Mouse (Mus musculus): ENCODE data around the gene Rab11fip4. TPM values are rescaled to one million over a fixed set of nuclear protein-coding genes. Genes with fewer than 3 reads are reported as not detected.

The Rab11fip4 gene
- polyA plus RNA-seq, 1 experiment from 2014 or later = 5.5 TPM

- no peak overlapping the region for H3K4me2 ChIP-seq
- H3K27ac ChIP-seq = peak overlapping the region; percentile 7; the same call in 1 of the 2 replicates
- 69% methylated on average over 3 of the region's 3 CpGs for WGBS
- H3K9ac ChIP-seq = no peak overlapping the region
- H3K27me3 ChIP-seq = no peaks in the 10 kb centered on the region
- ATAC-seq (ENCODE audit: insufficient number of reproducible peaks, low FRiP score, low TSS enrichment, low read depth) = no peak
- no peaks in the 10 kb centered on the region for H3K9me3 ChIP-seq
- no peaks in the 10 kb centered on the region for H3K36me3 ChIP-seq
- peaks cover 65% of the 10 kb centered on the region for H3K4me1 ChIP-seq
- H3K4me3 ChIP-seq = no peak overlapping the region
Observed at GRCm38 (mm10) chr11:79674231-79674630, 83.2 kb downstream of the Rab11fip4 start.

- Histone ChIP-seq H3K27me3 (no peaks in the 10 kb centered on the region), H3K4me2 (no peak overlapping the region), H3K4me3 (no peak overlapping the region), H3K4me1 (peaks cover 61% of the 10 kb centered on the region), H3K36me3 (no peaks in the 10 kb centered on the region), H3K9ac (no peak overlapping the region), H3K9me3 (no peaks in the 10 kb centered on the region), H3K27ac (peak overlapping the region; percentile 7; the same call in 1 of the 2 replicates)
- 73% methylated on average over 7 of the region's 7 CpGs for WGBS
- ATAC-seq (ENCODE audit: insufficient number of reproducible peaks, low FRiP score, low TSS enrichment, low read depth) = no peak
Observed at GRCm38 (mm10) chr11:79674632-79675031, 83.6 kb downstream of the Rab11fip4 start.

GRCm38 (mm10) chr11:79675285-79675684 lies 84.3 kb downstream of the Rab11fip4 start:
- peaks cover 54% of the 10 kb centered on the region for H3K4me1 ChIP-seq
- H3K4me3 ChIP-seq = no peak overlapping the region
- no peaks in the 10 kb centered on the region for H3K9me3 ChIP-seq
- ATAC-seq (ENCODE audit: insufficient number of reproducible peaks, low FRiP score, low TSS enrichment, low read depth) = no peak
- H3K27ac ChIP-seq = 0 out of 2 replicates have a peak overlapping the region, but pooled peaks have one; percentile 11
- H3K9ac ChIP-seq = no peak overlapping the region
- no peak overlapping the region for H3K4me2 ChIP-seq
- H3K27me3 ChIP-seq = no peaks in the 10 kb centered on the region
- no peaks in the 10 kb centered on the region for H3K36me3 ChIP-seq
- WGBS = 80% methylated on average over 12 of the region's 12 CpGs

- ATAC-seq (ENCODE audit: insufficient number of reproducible peaks, low FRiP score, low TSS enrichment, low read depth) = peak; percentile 62; the same call in 1 of the 2 replicates
- no peaks in the 10 kb centered on the region for H3K36me3 ChIP-seq
- WGBS = 69% methylated on average over 6 of the region's 6 CpGs
- H3K9ac ChIP-seq = no peak overlapping the region
- no peak overlapping the region for H3K4me2 ChIP-seq
- peak overlapping the region; percentile 40; the same call in 1 of the 2 replicates for H3K27ac ChIP-seq
- H3K9me3 ChIP-seq = no peaks in the 10 kb centered on the region
- H3K4me3 ChIP-seq = no peak overlapping the region
- peaks cover 47% of the 10 kb centered on the region for H3K4me1 ChIP-seq
- no peaks in the 10 kb centered on the region for H3K27me3 ChIP-seq
Observed at GRCm38 (mm10) chr11:79675994-79676393, 85.0 kb downstream of the Rab11fip4 start.

- WGBS = 82% methylated on average over 2 of the region's 2 CpGs
- Histone ChIP-seq H3K4me1 (peaks cover 43% of the 10 kb centered on the region), H3K36me3 (no peaks in the 10 kb centered on the region), H3K27ac (peak overlapping the region; percentile 40; the same call in 1 of the 2 replicates), H3K4me3 (no peak overlapping the region), H3K9me3 (no peaks in the 10 kb centered on the region), H3K4me2 (no peak overlapping the region), H3K27me3 (no peaks in the 10 kb centered on the region), H3K9ac (no peak overlapping the region)
- ATAC-seq (ENCODE audit: insufficient number of reproducible peaks, low FRiP score, low TSS enrichment, low read depth) = no peak
Observed at GRCm38 (mm10) chr11:79676483-79676967, 85.5 kb downstream of the Rab11fip4 start.

- no peak overlapping the region for H3K9ac ChIP-seq
- H3K27me3 ChIP-seq = no peaks in the 10 kb centered on the region
- no peak overlapping the region for H3K27ac ChIP-seq
- no peak overlapping the region for H3K4me2 ChIP-seq
- ATAC-seq (ENCODE audit: insufficient number of reproducible peaks, low FRiP score, low TSS enrichment, low read depth) = no peak
- H3K36me3 ChIP-seq = no peaks in the 10 kb centered on the region
- 74% methylated on average over 9 of the region's 9 CpGs for WGBS
- H3K4me1 ChIP-seq = peaks cover 40% of the 10 kb centered on the region
- no peak overlapping the region for H3K4me3 ChIP-seq
- H3K9me3 ChIP-seq = no peaks in the 10 kb centered on the region
Observed at GRCm38 (mm10) chr11:79677402-79677801, 86.4 kb downstream of the Rab11fip4 start.

GRCm38 (mm10) chr11:79678363-79679153 lies 87.5 kb downstream of the Rab11fip4 start:
- Histone ChIP-seq H3K9me3 (no peaks in the 10 kb centered on the region), H3K27me3 (no peaks in the 10 kb centered on the region), H3K4me1 (peaks cover 32% of the 10 kb centered on the region), H3K4me2 (no peak overlapping the region), H3K36me3 (no peaks in the 10 kb centered on the region), H3K27ac (no peak overlapping the region), H3K4me3 (no peak overlapping the region), H3K9ac (no peak overlapping the region)
- 86% methylated on average over 20 of the region's 20 CpGs for WGBS
- no peak for ATAC-seq (ENCODE audit: insufficient number of reproducible peaks, low FRiP score, low TSS enrichment, low read depth)

GRCm38 (mm10) chr11:79679929-79680328 lies 88.9 kb downstream of the Rab11fip4 start:
- peaks cover 20% of the 10 kb centered on the region for H3K4me1 ChIP-seq
- no peak overlapping the region for H3K4me2 ChIP-seq
- 80% methylated on average over 5 of the region's 5 CpGs for WGBS
- ATAC-seq (ENCODE audit: insufficient number of reproducible peaks, low FRiP score, low TSS enrichment, low read depth) = no peak
- no peak overlapping the region for H3K4me3 ChIP-seq
- no peaks in the 10 kb centered on the region for H3K36me3 ChIP-seq
- no peaks in the 10 kb centered on the region for H3K27me3 ChIP-seq
- no peak overlapping the region for H3K9ac ChIP-seq
- H3K9me3 ChIP-seq = no peaks in the 10 kb centered on the region
- no peak overlapping the region for H3K27ac ChIP-seq

- no peak overlapping the region for H3K27ac ChIP-seq
Observed at GRCm38 (mm10) chr11:79680559-79680958, 89.5 kb downstream of the Rab11fip4 start.

GRCm38 (mm10) chr11:79681182-79681581 lies 90.2 kb downstream of the Rab11fip4 start:
- ATAC-seq (ENCODE audit: insufficient number of reproducible peaks, low FRiP score, low TSS enrichment, low read depth) = no peak
- Histone ChIP-seq H3K36me3 (no peaks in the 10 kb centered on the region), H3K9me3 (no peaks in the 10 kb centered on the region), H3K9ac (no peak overlapping the region), H3K27me3 (no peaks in the 10 kb centered on the region), H3K27ac (no peak overlapping the region), H3K4me1 (peaks cover 9% of the 10 kb centered on the region), H3K4me3 (no peak overlapping the region), H3K4me2 (no peak overlapping the region)
- WGBS = 82% methylated on average over 5 of the region's 5 CpGs

More at GRCm38 (mm10) chr11:79680559-79680958, 89.5 kb downstream of the Rab11fip4 start:
- Histone ChIP-seq H3K27me3 (no peaks in the 10 kb centered on the region), H3K36me3 (no peaks in the 10 kb centered on the region), H3K9me3 (no peaks in the 10 kb centered on the region), H3K4me3 (no peak overlapping the region), H3K4me1 (peaks cover 14% of the 10 kb centered on the region), H3K9ac (no peak overlapping the region), H3K4me2 (no peak overlapping the region)
- WGBS = 86% methylated on average over 11 of the region's 11 CpGs
- no peak for ATAC-seq (ENCODE audit: insufficient number of reproducible peaks, low FRiP score, low TSS enrichment, low read depth)

GRCm38 (mm10) chr11:79681798-79682197 lies 90.8 kb downstream of the Rab11fip4 start:
- Histone ChIP-seq H3K27me3 (no peaks in the 10 kb centered on the region), H3K9ac (no peak overlapping the region), H3K27ac (no peak overlapping the region), H3K4me3 (no peak overlapping the region), H3K4me1 (peaks cover 13% of the 10 kb centered on the region), H3K4me2 (no peak overlapping the region), H3K36me3 (no peaks in the 10 kb centered on the region), H3K9me3 (no peaks in the 10 kb centered on the region)
- no peak for ATAC-seq (ENCODE audit: insufficient number of reproducible peaks, low FRiP score, low TSS enrichment, low read depth)
- 45% methylated on average over 3 of the region's 3 CpGs for WGBS

- 72% methylated on average over 11 of the region's 11 CpGs for WGBS
- no peaks in the 10 kb centered on the region for H3K9me3 ChIP-seq
- H3K9ac ChIP-seq = no peak overlapping the region
- H3K27ac ChIP-seq = no peak overlapping the region
- no peaks in the 10 kb centered on the region for H3K27me3 ChIP-seq
- H3K36me3 ChIP-seq = peaks cover 11% of the 10 kb centered on the region
- no peak overlapping the region for H3K4me3 ChIP-seq
- ATAC-seq (ENCODE audit: insufficient number of reproducible peaks, low FRiP score, low TSS enrichment, low read depth) = no peak
- H3K4me1 ChIP-seq = peaks cover 8% of the 10 kb centered on the region
- no peak overlapping the region for H3K4me2 ChIP-seq
Observed at GRCm38 (mm10) chr11:79685109-79685508, 94.1 kb downstream of the Rab11fip4 start.

Data from limb, embryonic 15.5 days (tissue).